Mouse (Mus musculus) right cerebral cortex, postnatal 25 days (tissue): ENCODE measurements around the gene Atp6v1a.

ENCODE experiments used
- DNase-seq: peaks from one replicate; pipeline ENCODE4 v3.0.0; 2022

The Atp6v1a gene

GRCm38 (mm10) chr16:44138377-44138978 lies 1.0 kb downstream of the Atp6v1a start:
- no peak for DNase-seq

GRCm38 (mm10) chr16:44136511-44137021 lies 2.9 kb downstream of the Atp6v1a start:
- DNase-seq, result no peak

GRCm38 (mm10) chr16:44133187-44133586 lies 6.3 kb downstream of the Atp6v1a start:
- no peak for DNase-seq

- no peak for DNase-seq
Observed at GRCm38 (mm10) chr16:44132300-44132699, 7.2 kb downstream of the Atp6v1a start.

GRCm38 (mm10) chr16:44126437-44126836 lies 13.1 kb downstream of the Atp6v1a start:
- DNase-seq, result no peak

- no peak for DNase-seq
Observed at GRCm38 (mm10) chr16:44125436-44125835, 14.1 kb downstream of the Atp6v1a start.

- no peak for DNase-seq
Observed at GRCm38 (mm10) chr16:44124713-44125112, 14.8 kb downstream of the Atp6v1a start.

GRCm38 (mm10) chr16:44123786-44124185 lies 15.7 kb downstream of the Atp6v1a start:
- no peak for DNase-seq

- peak; percentile 55 for DNase-seq
Observed at GRCm38 (mm10) chr16:44122982-44123725, 16.4 kb downstream of the Atp6v1a start.

GRCm38 (mm10) chr16:44122574-44122973 lies 16.9 kb downstream of the Atp6v1a start:
- no peak for DNase-seq

- no peak for DNase-seq
Observed at GRCm38 (mm10) chr16:44122122-44122521, 17.4 kb downstream of the Atp6v1a start.

- no peak for DNase-seq
Observed at GRCm38 (mm10) chr16:44119753-44120501, 19.6 kb downstream of the Atp6v1a start.

- DNase-seq, result peak; percentile 22
Observed at GRCm38 (mm10) chr16:44109002-44109401, 30.5 kb downstream of the Atp6v1a start.

- DNase-seq, result no peak
Observed at GRCm38 (mm10) chr16:44105211-44105610, 34.3 kb downstream of the Atp6v1a start.

GRCm38 (mm10) chr16:44103806-44104766 lies 35.4 kb downstream of the Atp6v1a start:
- no peak for DNase-seq

- DNase-seq, result no peak
Observed at GRCm38 (mm10) chr16:44102925-44103324, 36.6 kb downstream of the Atp6v1a start.

GRCm38 (mm10) chr16:44101181-44101710 lies 38.3 kb downstream of the Atp6v1a start:
- DNase-seq, result no peak

GRCm38 (mm10) chr16:44099377-44099776 lies 40.1 kb downstream of the Atp6v1a start:
- DNase-seq, result no peak

- DNase-seq, result no peak
Observed at GRCm38 (mm10) chr16:44087650-44088049, 51.9 kb downstream of the Atp6v1a start.

GRCm38 (mm10) chr16:44063025-44063894 lies 76.2 kb downstream of the Atp6v1a start, which contains the start of gene Gramd1c:
Gene Gramd1c (minus strand): TSS chr16:44063345.
- peak; percentile 64 for DNase-seq

- DNase-seq, result no peak
Observed at GRCm38 (mm10) chr16:44061341-44061740, 78.2 kb downstream of the Atp6v1a start.
